Comparison of ENCODE assay signal across 8 mouse cellular contexts in genomic region chr19:46254163-46254752, GRCm38 (mm10). TPM values are rescaled to one million over a fixed set of nuclear protein-coding genes. Genes with fewer than 3 reads are reported as not detected.
DNase-seq lines count a peak whose midpoint lies in the region; ATAC-seq and TF ChIP-seq lines count a peak whose summit lies in the region.

No protein-coding gene starts in this region.

- peaks cover 33% of the 10 kb centered on the region for H3K36me3 ChIP-seq in forebrain, embryonic 10.5 days (replicated peaks)
- H3K36me3 ChIP-seq in forebrain, embryonic 13.5 days (ENCODE audit: poor library complexity, severe bottlenecking): peaks cover 42% of the 10 kb centered on the region
- peaks cover 56% of the 10 kb centered on the region for H3K36me3 ChIP-seq in liver, adult 2 months (ENCODE audit: control insufficient read depth, insufficient read depth, low read length)
- peaks cover 44% of the 10 kb centered on the region for H3K36me3 ChIP-seq in liver, embryonic 12.5 days
- peaks cover 49% of the 10 kb centered on the region for H3K36me3 ChIP-seq in embryonic facial prominence, embryonic 14.5 days (ENCODE audit: control insufficient read depth, insufficient read depth, low read length)

- no peaks in the 10 kb centered on the region for H3K4me1 ChIP-seq in forebrain, embryonic 10.5 days
- no peaks in the 10 kb centered on the region for H3K4me1 ChIP-seq in forebrain, embryonic 13.5 days
- no peaks in the 10 kb centered on the region for H3K4me1 ChIP-seq in liver, adult 2 months (ENCODE audit: control insufficient read depth, insufficient read depth, low read length)
- H3K4me1 ChIP-seq in liver, embryonic 12.5 days: no peaks in the 10 kb centered on the region
- H3K4me1 ChIP-seq in embryonic facial prominence, embryonic 14.5 days (ENCODE audit: control insufficient read depth, insufficient read depth, low read length): no peaks in the 10 kb centered on the region
- no peaks in the 10 kb centered on the region for H3K4me1 ChIP-seq in lung, adult 2 months (ENCODE audit: control insufficient read depth, insufficient read depth, low read length)

- H3K79me2 ChIP-seq in liver, adult 2 months (ENCODE audit: control insufficient read depth, insufficient read depth, low read length): no peaks in the 10 kb centered on the region

- TF ChIP-seq POLR2A in liver, adult 2 months (IDR thresholded peaks at IDR 0.05; ENCODE audit: extremely low read depth, insufficient read depth, low read length): no peak
- TF ChIP-seq POLR2A in lung, adult 2 months (IDR thresholded peaks at IDR 0.05; ENCODE audit: borderline replicate concordance, extremely low read depth, low read depth, low read length): no peak

- no peak overlapping the region for H3K4me3 ChIP-seq in forebrain, embryonic 10.5 days
- H3K4me3 ChIP-seq in forebrain, embryonic 13.5 days: no peak overlapping the region
- no peak overlapping the region for H3K4me3 ChIP-seq in liver, adult 2 months (ENCODE audit: insufficient read depth, low read depth, low read length)
- H3K4me3 ChIP-seq in liver, embryonic 12.5 days: no peak overlapping the region
- no peak overlapping the region for H3K4me3 ChIP-seq in embryonic facial prominence, embryonic 14.5 days (ENCODE audit: low read depth, low read length)
- H3K4me3 ChIP-seq in lung, adult 2 months (replicated peaks; ENCODE audit: extremely low read depth, low read depth, low read length): no peak overlapping the region

- H3K9me3 ChIP-seq in forebrain, embryonic 10.5 days: no peaks in the 10 kb centered on the region
- no peaks in the 10 kb centered on the region for H3K9me3 ChIP-seq in forebrain, embryonic 13.5 days (replicated peaks)
- H3K9me3 ChIP-seq in liver, embryonic 12.5 days (replicated peaks): no peaks in the 10 kb centered on the region
- H3K9me3 ChIP-seq in embryonic facial prominence, embryonic 14.5 days (ENCODE audit: control insufficient read depth, low read length): no peaks in the 10 kb centered on the region

- DNase-seq in forebrain, embryonic 10.5 days (ENCODE audit: extremely low spot score, low spot score): peak; percentile 26
- DNase-seq in liver, adult 2 months (ENCODE audit: extremely low read depth, low read depth, low spot score): peak; percentile 28
- DNase-seq in ZHBTc4 (ENCODE audit: low read depth, low spot score): peak; percentile 50
- DNase-seq in embryonic facial prominence, embryonic 14.5 days (ENCODE audit: low spot score): peak; percentile 34
- no peak for DNase-seq in lung, adult 2 months
- DNase-seq in thymus, postnatal 0 days (ENCODE audit: low spot score): peak; percentile 67

- no peaks in the 10 kb centered on the region for H3K27me3 ChIP-seq in forebrain, embryonic 10.5 days (ENCODE audit: poor library complexity, severe bottlenecking)
- no peaks in the 10 kb centered on the region for H3K27me3 ChIP-seq in forebrain, embryonic 13.5 days
- H3K27me3 ChIP-seq in liver, adult 2 months (ENCODE audit: control insufficient read depth, insufficient read depth, low read length): no peaks in the 10 kb centered on the region
- H3K27me3 ChIP-seq in liver, embryonic 12.5 days (replicated peaks): no peaks in the 10 kb centered on the region
- no peaks in the 10 kb centered on the region for H3K27me3 ChIP-seq in embryonic facial prominence, embryonic 14.5 days (replicated peaks; ENCODE audit: control insufficient read depth, insufficient read depth, low read length)

- TF ChIP-seq CTCF in liver, adult 2 months (IDR thresholded peaks at IDR 0.05; ENCODE audit: low read depth, low read length): peak; percentile 4; the same call in 1 of the 2 replicates
- peak; percentile 35; the same call in 1 of the 2 replicates for TF ChIP-seq CTCF in lung, adult 2 months (IDR thresholded peaks at IDR 0.05; ENCODE audit: insufficient read depth, low read length)

- no peak for ATAC-seq in forebrain, embryonic 13.5 days
- no peak for ATAC-seq in liver, embryonic 12.5 days
- no peak for ATAC-seq in embryonic facial prominence, embryonic 14.5 days (ENCODE audit: low read depth)

- H3K9ac ChIP-seq in forebrain, embryonic 13.5 days: no peak overlapping the region
- H3K9ac ChIP-seq in liver, adult 2 months (ENCODE audit: low read depth, low read length): no peak overlapping the region
- no peak overlapping the region for H3K9ac ChIP-seq in liver, embryonic 12.5 days
- no peak overlapping the region for H3K9ac ChIP-seq in embryonic facial prominence, embryonic 14.5 days (ENCODE audit: low read depth, low read length)

- H3K27ac ChIP-seq in forebrain, embryonic 10.5 days: no peak overlapping the region
- no peak overlapping the region for H3K27ac ChIP-seq in forebrain, embryonic 13.5 days
- no peak overlapping the region for H3K27ac ChIP-seq in liver, adult 2 months (replicated peaks; ENCODE audit: insufficient read depth, low read depth, low read length)
- H3K27ac ChIP-seq in liver, embryonic 12.5 days: no peak overlapping the region
- no peak overlapping the region for H3K27ac ChIP-seq in embryonic facial prominence, embryonic 14.5 days (replicated peaks; ENCODE audit: low read depth, low read length)

- H3K4me2 ChIP-seq in forebrain, embryonic 13.5 days: no peak overlapping the region
- no peak overlapping the region for H3K4me2 ChIP-seq in liver, embryonic 12.5 days
- H3K4me2 ChIP-seq in embryonic facial prominence, embryonic 14.5 days (ENCODE audit: low read depth, low read length): no peak overlapping the region

- WGBS in forebrain, embryonic 10.5 days: 36% methylated on average over 7 of the region's 7 CpGs
- WGBS in forebrain, embryonic 13.5 days: 35% methylated on average over 7 of the region's 7 CpGs
- WGBS in liver, adult 2 months: 50% methylated on average over 7 of the region's 7 CpGs
- WGBS in liver, embryonic 12.5 days (ENCODE audit: insufficient replicate concordance): 44% methylated on average over 7 of the region's 7 CpGs
- WGBS in embryonic facial prominence, embryonic 14.5 days: 34% methylated on average over 7 of the region's 7 CpGs
- 49% methylated on average over 7 of the region's 7 CpGs for WGBS in lung, adult 2 months

RNA-seq across cellular contexts. Expression of gene Nfkb2, which starts 49.9 kb away (rescaled TPM):
- 3.8 and 3.9 TPM in 2 replicates for polyA plus RNA-seq in forebrain, embryonic 10.5 days (2016; fragmentation: Nextera tagmentation; extraction: Ambion mirVana)
- 1.1 and 1.5 TPM in 2 replicates for polyA plus RNA-seq in forebrain, embryonic 13.5 days (2015; fragmentation: Nextera tagmentation; extraction: Ambion mirVana)
- 3.7 and 4.7 TPM in 2 replicates for total RNA-seq in liver, adult 2 months (2014; rRNA removed)
- 8.1 and 9.3 TPM in 2 replicates for polyA plus RNA-seq in liver, adult 2 months (2012; rRNA removed)
- 5.6 and 6.1 TPM in 2 replicates for polyA plus RNA-seq in liver, embryonic 12.5 days (2016; fragmentation: Nextera tagmentation; extraction: Ambion mirVana)
- 10.7 and 11.6 TPM in 2 replicates for polyA plus RNA-seq in embryonic facial prominence, embryonic 14.5 days (2014; fragmentation: Nextera tagmentation; extraction: Ambion mirVana)
- polyA plus RNA-seq in lung, adult 2 months (2012; rRNA removed): 56.5 and 60.6 TPM in 2 replicates
- polyA plus RNA-seq in thymus, postnatal 0 days (2015; fragmentation: Nextera tagmentation; extraction: Ambion mirVana): 29.1 and 31.3 TPM in 2 replicates
